In genomic region chr11:50766461-50766860, GRCm38 (mm10) we compare ENCODE assay signal across 5 mouse cellular contexts.
"Had no signal": no experiment of that assay in that cellular context is flagged by ENCODE, and none has a peak within 500 bp of the region (broad histone marks: within the 10 kb centered on the region; RNA-seq: fewer than 3 reads in every experiment).

No protein-coding gene starts in this region.

- DNase-seq: liver, embryonic 13.5 days had no signal

- H3K27ac ChIP-seq: kidney, postnatal 0 days; liver, embryonic 13.5 days; neural tube, embryonic 12.5 days; neural tube, embryonic 15.5 days had no signal

- H3K27me3 ChIP-seq: liver, embryonic 13.5 days; neural tube, embryonic 12.5 days; neural tube, embryonic 15.5 days had no signal

- H3K4me1 ChIP-seq: liver, embryonic 13.5 days; neural tube, embryonic 12.5 days had no signal

- H3K9me3 ChIP-seq: liver, embryonic 13.5 days; neural tube, embryonic 12.5 days; neural tube, embryonic 15.5 days had no signal

- H3K9ac ChIP-seq: liver, embryonic 13.5 days; neural tube, embryonic 12.5 days; neural tube, embryonic 15.5 days had no signal

- H3K36me3 ChIP-seq: liver, embryonic 13.5 days; neural tube, embryonic 12.5 days; neural tube, embryonic 15.5 days had no signal

- H3K4me3 ChIP-seq: liver, embryonic 13.5 days; neural tube, embryonic 12.5 days; neural tube, embryonic 15.5 days had no signal

- H3K4me2 ChIP-seq: liver, embryonic 13.5 days; midbrain, embryonic 11.5 days; neural tube, embryonic 12.5 days; neural tube, embryonic 15.5 days had no signal
